Mouse (Mus musculus): ENCODE measurements around the gene Ndufa11. TPM values are rescaled to one million over a fixed set of nuclear protein-coding genes. Genes with fewer than 3 reads are reported as not detected.

Ndufa11 gene
- 277 and 284 TPM in 2 replicates for polyA plus RNA-seq (2012)

- TF ChIP-seq GATA1 (IDR thresholded peaks at IDR 0.05; ENCODE audit: low read length) = no peak
Measured at GRCm38 (mm10) chr17:56717363-56718058, at the start of gene Ndufa11, which contains the start of gene Vmac. Gene Ndufa11, plus strand, starts transcription at chr17:56717767. Gene Vmac, minus strand, starts transcription at chr17:56718022.

GRCm38 (mm10) chr17:56668384-56669144 lies 49.0 kb upstream of the Ndufa11 start:
- TF ChIP-seq GATA1 (IDR thresholded peaks at IDR 0.05; ENCODE audit: low read length) = no peak

- no peak for TF ChIP-seq GATA1 (IDR thresholded peaks at IDR 0.05; ENCODE audit: low read length)
Measured at GRCm38 (mm10) chr17:56669766-56670165, 47.8 kb upstream of the Ndufa11 start.

- no peak for TF ChIP-seq GATA1 (IDR thresholded peaks at IDR 0.05; ENCODE audit: low read length)
Measured at GRCm38 (mm10) chr17:56672941-56673646, 44.5 kb upstream of the Ndufa11 start, which contains the start of gene Ranbp3. Gene Ranbp3, plus strand, starts transcription at chr17:56673294.

GRCm38 (mm10) chr17:56673647-56674416 lies 43.7 kb upstream of the Ndufa11 start:
- no peak for TF ChIP-seq GATA1 (IDR thresholded peaks at IDR 0.05; ENCODE audit: low read length)

GRCm38 (mm10) chr17:56681791-56682190 lies 35.8 kb upstream of the Ndufa11 start:
- no peak for TF ChIP-seq GATA1 (IDR thresholded peaks at IDR 0.05; ENCODE audit: low read length)

- peak; percentile 12 for TF ChIP-seq GATA1 (IDR thresholded peaks at IDR 0.05; ENCODE audit: low read length)
Measured at GRCm38 (mm10) chr17:56682880-56683279, 34.7 kb upstream of the Ndufa11 start.

- no peak for TF ChIP-seq GATA1 (IDR thresholded peaks at IDR 0.05; ENCODE audit: low read length)
Measured at GRCm38 (mm10) chr17:56683546-56684140, 33.9 kb upstream of the Ndufa11 start.

- TF ChIP-seq GATA1 (IDR thresholded peaks at IDR 0.05; ENCODE audit: low read length) = no peak
Measured at GRCm38 (mm10) chr17:56684649-56685048, 32.9 kb upstream of the Ndufa11 start.

GRCm38 (mm10) chr17:56686801-56687200 lies 30.8 kb upstream of the Ndufa11 start:
- no peak for TF ChIP-seq GATA1 (IDR thresholded peaks at IDR 0.05; ENCODE audit: low read length)

- peak; percentile 99 for TF ChIP-seq GATA1 (IDR thresholded peaks at IDR 0.05; ENCODE audit: low read length)
Measured at GRCm38 (mm10) chr17:56688045-56688444, 29.5 kb upstream of the Ndufa11 start.

GRCm38 (mm10) chr17:56688689-56689088 lies 28.9 kb upstream of the Ndufa11 start:
- TF ChIP-seq GATA1 (IDR thresholded peaks at IDR 0.05; ENCODE audit: low read length) = no peak

- no peak for TF ChIP-seq GATA1 (IDR thresholded peaks at IDR 0.05; ENCODE audit: low read length)
Measured at GRCm38 (mm10) chr17:56693395-56693794, 24.2 kb upstream of the Ndufa11 start.

GRCm38 (mm10) chr17:56693851-56694310 lies 23.7 kb upstream of the Ndufa11 start:
- TF ChIP-seq GATA1 (IDR thresholded peaks at IDR 0.05; ENCODE audit: low read length) = no peak

- TF ChIP-seq GATA1 (IDR thresholded peaks at IDR 0.05; ENCODE audit: low read length) = no peak
Measured at GRCm38 (mm10) chr17:56700451-56700850, 17.1 kb upstream of the Ndufa11 start.
